In genomic region chr5:139794938-139795337, GRCm38 (mm10) we compare ENCODE assay signal across 9 mouse cellular contexts. TPM values are rescaled to one million over a fixed set of nuclear protein-coding genes. Genes with fewer than 3 reads are reported as not detected.
DNase-seq lines count a peak whose midpoint lies in the region; ATAC-seq and TF ChIP-seq lines count a peak whose summit lies in the region.
"Had no signal": no experiment of that assay in that cellular context is flagged by ENCODE, and none has a peak within 500 bp of the region (broad histone marks: within the 10 kb centered on the region; RNA-seq: fewer than 3 reads in every experiment).

No protein-coding gene starts in this region.

- 18% methylated on average over 10 of the region's 10 CpGs for WGBS in spleen, adult 2 months
- WGBS in liver, embryonic 11.5 days, result 48% methylated on average over 10 of the region's 10 CpGs
- WGBS in forebrain, embryonic 15.5 days, result 81% methylated on average over 10 of the region's 10 CpGs

- no peaks in the 10 kb centered on the region for H3K9me3 ChIP-seq in liver, embryonic 11.5 days (ENCODE audit: control insufficient read depth, low read length)
- H3K9me3 ChIP-seq in forebrain, embryonic 15.5 days, result no peaks in the 10 kb centered on the region

- H3K27me3 ChIP-seq in spleen, adult 2 months (ENCODE audit: control insufficient read depth, insufficient read depth, low read length), result no peaks in the 10 kb centered on the region
- H3K27me3 ChIP-seq in liver, embryonic 11.5 days (replicated peaks; ENCODE audit: control insufficient read depth, insufficient read depth, low read length), result no peaks in the 10 kb centered on the region
- no peaks in the 10 kb centered on the region for H3K27me3 ChIP-seq in forebrain, embryonic 15.5 days

- no peak for TF ChIP-seq POLR2A in spleen, adult 2 months (IDR thresholded peaks at IDR 0.05; ENCODE audit: low read depth, low read length)

- peak overlapping the region; percentile 70 for H3K4me2 ChIP-seq in liver, embryonic 11.5 days
- no peak overlapping the region for H3K4me2 ChIP-seq in forebrain, embryonic 15.5 days (replicated peaks)

- DNase-seq in spleen, adult 2 months (ENCODE audit: low read depth in 1 of 2, low spot score in 2 of 2), result no peak
- no peak for DNase-seq in spleen, adult 18-20 months
- peak; percentile 76 for DNase-seq in fibroblast of lung, adult 2 months (ENCODE audit: low read depth)
- DNase-seq in liver, embryonic 11.5 days (ENCODE audit: low spot score), result no peak
- DNase-seq in urinary bladder, postnatal 14 days (ENCODE audit: low spot score), result peak; percentile 43
- no peak for DNase-seq in left cerebral cortex, adult 8-10 months (ENCODE audit: low spot score in 2 of 2)
- DNase-seq in neural tube, embryonic 10.5 days (ENCODE audit: extremely low spot score, low spot score), result no peak

- ATAC-seq in liver, embryonic 11.5 days (replicated peaks; ENCODE audit: low FRiP score), result no peak
- no peak for ATAC-seq in forebrain, embryonic 15.5 days (replicated peaks)

- peak overlapping the region; percentile 54; the same call in 1 of the 2 replicates for H3K27ac ChIP-seq in spleen, adult 2 months (ENCODE audit: insufficient read depth, low read length)
- H3K27ac ChIP-seq in liver, embryonic 11.5 days (ENCODE audit: low read depth, low read length), result peak overlapping the region; percentile 70
- H3K27ac ChIP-seq in forebrain, embryonic 15.5 days (replicated peaks), result no peak overlapping the region

- H3K4me3 ChIP-seq in spleen, adult 2 months (ENCODE audit: extremely low read depth, insufficient read depth, insufficient read length), result no peak overlapping the region
- peak overlapping the region; percentile 23; the same call in 1 of the 2 replicates for H3K4me3 ChIP-seq in liver, embryonic 11.5 days (ENCODE audit: low read depth, low read length)
- no peak overlapping the region for H3K4me3 ChIP-seq in forebrain, embryonic 15.5 days

- peaks cover 12% of the 10 kb centered on the region for H3K36me3 ChIP-seq in spleen, adult 2 months (ENCODE audit: control insufficient read depth, insufficient read depth, low read length)
- peaks cover 11% of the 10 kb centered on the region for H3K36me3 ChIP-seq in liver, embryonic 11.5 days (ENCODE audit: control insufficient read depth, insufficient read depth, low read length)
- H3K36me3 ChIP-seq in forebrain, embryonic 15.5 days, result peaks cover under 1% of the 10 kb centered on the region; the same call in 1 of the 2 replicates

- H3K4me1 ChIP-seq in spleen, adult 2 months (ENCODE audit: control insufficient read depth, insufficient read depth, insufficient read length), result peaks cover 36% of the 10 kb centered on the region
- peaks cover 66% of the 10 kb centered on the region for H3K4me1 ChIP-seq in liver, embryonic 11.5 days (replicated peaks; ENCODE audit: control insufficient read depth, insufficient read depth, low read length)
- H3K4me1 ChIP-seq in forebrain, embryonic 15.5 days, result peaks cover 63% of the 10 kb centered on the region

- peak overlapping the region; percentile 40; the same call in 1 of the 2 replicates for H3K9ac ChIP-seq in liver, embryonic 11.5 days (ENCODE audit: low read depth, low read length)
- H3K9ac ChIP-seq in forebrain, embryonic 15.5 days (replicated peaks), result no peak overlapping the region

- no peak for TF ChIP-seq CTCF in spleen, adult 2 months (IDR thresholded peaks at IDR 0.05; ENCODE audit: extremely low read depth, insufficient read depth, insufficient read length, insufficient replicate concordance)

RNA-seq across cellular contexts. Expression of gene Mafk, which starts 3.6 kb away (rescaled TPM):
- 26.8 and 29.7 TPM in 2 replicates for polyA plus RNA-seq in spleen, adult 2 months (2012; rRNA removed)
- polyA plus RNA-seq in liver, embryonic 11.5 days (2014; fragmentation: Nextera tagmentation; extraction: Ambion mirVana), result 30.4 and 35.1 TPM in 2 replicates
- polyA plus RNA-seq in forebrain, embryonic 15.5 days (2015; fragmentation: Nextera tagmentation; extraction: Ambion mirVana), result 18.7 and 20.6 TPM in 2 replicates
- 10 to 100 TPM in 2 of 4 experiments, 1 to 10 TPM in 2; 8.6 to 13.0 (median 10.0) TPM for total RNA-seq in left cerebral cortex, adult 8-10 months (2022)

RNA-seq across cellular contexts. Expression of gene Ints1, which starts 19.5 kb away (rescaled TPM):
- 72.1 and 85.4 TPM in 2 replicates for polyA plus RNA-seq in spleen, adult 2 months (2012; rRNA removed)
- polyA plus RNA-seq in liver, embryonic 11.5 days (2014; fragmentation: Nextera tagmentation; extraction: Ambion mirVana), result 34.9 TPM in 2 replicates
- polyA plus RNA-seq in forebrain, embryonic 15.5 days (2015; fragmentation: Nextera tagmentation; extraction: Ambion mirVana), result 27.1 and 31.1 TPM in 2 replicates
- total RNA-seq in left cerebral cortex, adult 8-10 months (2022), result 100 to 1,000 TPM in 2 of 4 experiments, 10 to 100 TPM in 2; 97.1 to 104 (median 99.7) TPM

RNA-seq across cellular contexts. Expression of gene Tmem184a, which starts 24.8 kb away (rescaled TPM):
- polyA plus RNA-seq in spleen, adult 2 months (2012; rRNA removed), result 3.1 and 3.3 TPM in 2 replicates
- 2.3 and 2.7 TPM in 2 replicates for polyA plus RNA-seq in liver, embryonic 11.5 days (2014; fragmentation: Nextera tagmentation; extraction: Ambion mirVana)
- 0.06 and 0.08 TPM in 2 replicates for polyA plus RNA-seq in forebrain, embryonic 15.5 days (2015; fragmentation: Nextera tagmentation; extraction: Ambion mirVana)
- total RNA-seq in left cerebral cortex, adult 8-10 months (2022), result under 1 TPM in 3 of 4 experiments, not detected in 1; 0.27 to 0.50 (median 0.39) TPM

RNA-seq across cellular contexts. Expression of gene Gm26938, which starts 31.3 kb away (rescaled TPM):
- not detected in 2 replicates for polyA plus RNA-seq in spleen, adult 2 months (2012; rRNA removed)
- polyA plus RNA-seq in liver, embryonic 11.5 days (2014; fragmentation: Nextera tagmentation; extraction: Ambion mirVana), result not detected in 2 replicates
- not detected in 2 replicates for polyA plus RNA-seq in forebrain, embryonic 15.5 days (2015; fragmentation: Nextera tagmentation; extraction: Ambion mirVana)
- not detected for total RNA-seq in left cerebral cortex, adult 8-10 months (2022)
- total RNA-seq: liver, adult 2 months had no signal
- polyA plus RNA-seq: liver, adult 2 months had no signal

RNA-seq across cellular contexts. Expression of gene Psmg3, which starts 31.7 kb away (rescaled TPM):
- 15.5 and 23.9 TPM in 2 replicates for polyA plus RNA-seq in spleen, adult 2 months (2012; rRNA removed)
- 112 and 124 TPM in 2 replicates for polyA plus RNA-seq in liver, embryonic 11.5 days (2014; fragmentation: Nextera tagmentation; extraction: Ambion mirVana)
- 84.5 and 89.6 TPM in 2 replicates for polyA plus RNA-seq in forebrain, embryonic 15.5 days (2015; fragmentation: Nextera tagmentation; extraction: Ambion mirVana)
- 10 to 100 TPM; 16.7 to 20.2 (median 19.1) TPM for total RNA-seq in left cerebral cortex, adult 8-10 months (2022)

Comparison
In these comparisons a context has a peak if more than half of its experiments do, and no peak if none do; other contexts are left out.
1. DNase-seq: peak in fibroblast of lung, adult 2 months (single experiment) and urinary bladder, postnatal 14 days (single experiment); none in spleen, adult 2 months (0 of 2), spleen, adult 18-20 months (0 of 2), liver, embryonic 11.5 days (single experiment), left cerebral cortex, adult 8-10 months (0 of 2) and neural tube, embryonic 10.5 days (single experiment).